Mouse (Mus musculus): ENCODE results near the gene Mmp2. TPM values are rescaled to one million over a fixed set of nuclear protein-coding genes. Genes with fewer than 3 reads are reported as not detected.

Gene Mmp2
- polyA plus RNA-seq, 1 experiment, result 2.8 TPM

GRCm38 (mm10) chr8:92846684-92847083, 19.6 kb downstream of the Mmp2 start:
- Histone ChIP-seq H3K27ac (ENCODE audit: insufficient read depth, low read length) (no peak overlapping the region), H3K4me3 (replicated peaks; ENCODE audit: insufficient read depth, low read depth, low read length) (no peak overlapping the region), H3K4me1 (ENCODE audit: control insufficient read depth, insufficient read depth, low read length) (no peaks in the 10 kb centered on the region), H3K27me3 (ENCODE audit: control insufficient read depth, insufficient read depth, low read length) (no peaks in the 10 kb centered on the region)
- TF ChIP-seq CTCF (IDR thresholded peaks at IDR 0.05; ENCODE audit: borderline replicate concordance, insufficient read depth, low read depth, low read length) (no peak), POLR2A (IDR thresholded peaks at IDR 0.05; ENCODE audit: borderline replicate concordance, insufficient read depth, low read length) (no peak)
- 18% methylated on average over 3 of the region's 3 CpGs for WGBS
- DNase-seq, result no peak

GRCm38 (mm10) chr8:92847299-92847698, 20.2 kb downstream of the Mmp2 start:
- Histone ChIP-seq H3K4me1 (ENCODE audit: control insufficient read depth, insufficient read depth, low read length) (no peaks in the 10 kb centered on the region), H3K27me3 (ENCODE audit: control insufficient read depth, insufficient read depth, low read length) (no peaks in the 10 kb centered on the region), H3K4me3 (replicated peaks; ENCODE audit: insufficient read depth, low read depth, low read length) (no peak overlapping the region), H3K27ac (ENCODE audit: insufficient read depth, low read length) (no peak overlapping the region)
- TF ChIP-seq POLR2A (IDR thresholded peaks at IDR 0.05; ENCODE audit: borderline replicate concordance, insufficient read depth, low read length) (no peak), CTCF (IDR thresholded peaks at IDR 0.05; ENCODE audit: borderline replicate concordance, insufficient read depth, low read depth, low read length) (no peak)
- WGBS, result 45% methylated on average over 9 of the region's 9 CpGs
- DNase-seq, result no peak

DNA sequence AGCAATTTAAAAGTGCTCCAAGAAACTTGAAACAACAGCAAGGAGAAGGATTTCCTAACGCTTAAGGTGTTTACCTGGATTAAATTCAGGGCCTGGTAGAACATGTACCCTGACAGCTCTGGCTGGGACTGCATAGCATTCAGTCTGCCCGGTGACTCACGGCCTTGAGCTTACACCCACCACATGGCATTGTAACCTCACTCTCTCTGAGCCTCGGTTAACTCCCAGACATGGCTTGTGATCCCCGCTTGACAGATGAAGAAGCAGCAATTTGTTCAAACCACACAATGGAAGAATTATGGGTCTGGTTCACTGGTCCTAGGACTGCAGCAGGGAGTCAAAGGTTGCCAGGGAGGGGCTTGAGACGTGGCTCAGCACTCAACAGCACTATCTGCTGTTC, 22.2 kb downstream of the Mmp2 start:
- Histone ChIP-seq H3K27me3 (ENCODE audit: control insufficient read depth, insufficient read depth, low read length) (no peaks in the 10 kb centered on the region), H3K27ac (ENCODE audit: insufficient read depth, low read length) (no peak overlapping the region), H3K4me3 (replicated peaks; ENCODE audit: insufficient read depth, low read depth, low read length) (no peak overlapping the region), H3K4me1 (ENCODE audit: control insufficient read depth, insufficient read depth, low read length) (no peaks in the 10 kb centered on the region; the same call in 1 of the 2 replicates)
- no peak for DNase-seq
- WGBS, result 76% methylated on average over 6 of the region's 6 CpGs
- TF ChIP-seq CTCF (IDR thresholded peaks at IDR 0.05; ENCODE audit: borderline replicate concordance, insufficient read depth, low read depth, low read length), result no peak
- TF ChIP-seq POLR2A (IDR thresholded peaks at IDR 0.05; ENCODE audit: borderline replicate concordance, insufficient read depth, low read length), result no peak

DNA sequence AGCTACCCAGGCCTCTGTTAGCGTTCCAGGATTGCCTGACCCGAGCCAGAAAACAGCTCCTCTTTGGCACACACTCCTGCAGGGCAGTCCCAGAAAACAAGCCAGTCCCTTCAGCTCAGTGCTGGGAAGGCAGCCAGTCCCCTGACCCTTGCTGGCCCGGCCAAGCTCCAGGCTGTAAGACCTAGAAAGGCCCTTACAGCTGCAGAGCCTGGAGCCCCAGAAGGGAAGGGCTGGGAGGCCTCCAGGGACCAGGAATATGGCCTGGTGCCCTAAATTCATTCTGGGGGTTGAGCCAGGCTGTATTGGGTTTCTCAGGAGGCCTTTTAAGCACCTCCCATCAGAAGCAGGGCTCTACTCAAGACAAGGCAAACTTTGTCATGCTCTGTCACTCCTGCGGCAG, 23.1 kb downstream of the Mmp2 start:
- peak; percentile 46 to 71 for DNase-seq
- Histone ChIP-seq H3K4me1 (ENCODE audit: control insufficient read depth, insufficient read depth, low read length) (no peaks in the 10 kb centered on the region; the same call in 1 of the 2 replicates), H3K4me3 (replicated peaks; ENCODE audit: insufficient read depth, low read depth, low read length) (no peak overlapping the region), H3K27ac (ENCODE audit: insufficient read depth, low read length) (no peak overlapping the region; the same call in 1 of the 2 replicates), H3K27me3 (ENCODE audit: control insufficient read depth, insufficient read depth, low read length) (no peaks in the 10 kb centered on the region; the same call in 1 of the 2 replicates)
- TF ChIP-seq CTCF (IDR thresholded peaks at IDR 0.05; ENCODE audit: borderline replicate concordance, insufficient read depth, low read depth, low read length) (no peak), POLR2A (IDR thresholded peaks at IDR 0.05; ENCODE audit: borderline replicate concordance, insufficient read depth, low read length) (no peak)
- WGBS, result 19% methylated on average over 4 of the region's 4 CpGs

- Histone ChIP-seq H3K4me3 (replicated peaks; ENCODE audit: insufficient read depth, low read depth, low read length) (no peak overlapping the region), H3K27ac (ENCODE audit: insufficient read depth, low read length) (no peak overlapping the region), H3K4me1 (ENCODE audit: control insufficient read depth, insufficient read depth, low read length) (no peaks in the 10 kb centered on the region; the same call in 1 of the 2 replicates), H3K27me3 (ENCODE audit: control insufficient read depth, insufficient read depth, low read length) (no peaks in the 10 kb centered on the region; the same call in 1 of the 2 replicates)
- no peak for TF ChIP-seq CTCF (IDR thresholded peaks at IDR 0.05; ENCODE audit: borderline replicate concordance, insufficient read depth, low read depth, low read length)
- TF ChIP-seq POLR2A (IDR thresholded peaks at IDR 0.05; ENCODE audit: borderline replicate concordance, insufficient read depth, low read length), result no peak
- DNase-seq, result no peak
- 98% methylated on average over 3 of the region's 3 CpGs for WGBS
Measured at GRCm38 (mm10) chr8:92851381-92851780, 24.3 kb downstream of the Mmp2 start.

GRCm38 (mm10) chr8:92853188-92853983, 26.3 kb downstream of the Mmp2 start:
- H3K27ac ChIP-seq (ENCODE audit: insufficient read depth, low read length), result no peak overlapping the region
- no peak for DNase-seq
- WGBS, result 56% methylated on average over 18 of the region's 18 CpGs
- TF ChIP-seq POLR2A (IDR thresholded peaks at IDR 0.05; ENCODE audit: borderline replicate concordance, insufficient read depth, low read length) (no peak), CTCF (IDR thresholded peaks at IDR 0.05; ENCODE audit: borderline replicate concordance, insufficient read depth, low read depth, low read length) (no peak)
- H3K4me1 ChIP-seq (ENCODE audit: control insufficient read depth, insufficient read depth, low read length), result no peaks in the 10 kb centered on the region; the same call in 1 of the 2 replicates
- H3K27me3 ChIP-seq (ENCODE audit: control insufficient read depth, insufficient read depth, low read length), result no peaks in the 10 kb centered on the region; the same call in 1 of the 2 replicates
- no peak overlapping the region for H3K4me3 ChIP-seq (replicated peaks; ENCODE audit: insufficient read depth, low read depth, low read length)

- Histone ChIP-seq H3K4me3 (replicated peaks; ENCODE audit: insufficient read depth, low read depth, low read length) (no peak overlapping the region), H3K27me3 (ENCODE audit: control insufficient read depth, insufficient read depth, low read length) (no peaks in the 10 kb centered on the region; the same call in 1 of the 2 replicates), H3K4me1 (ENCODE audit: control insufficient read depth, insufficient read depth, low read length) (no peaks in the 10 kb centered on the region; the same call in 1 of the 2 replicates), H3K27ac (ENCODE audit: insufficient read depth, low read length) (no peak overlapping the region)
- WGBS, result 78% methylated on average over 3 of the region's 3 CpGs
- TF ChIP-seq POLR2A (IDR thresholded peaks at IDR 0.05; ENCODE audit: borderline replicate concordance, insufficient read depth, low read length), result no peak
- TF ChIP-seq CTCF (IDR thresholded peaks at IDR 0.05; ENCODE audit: borderline replicate concordance, insufficient read depth, low read depth, low read length), result no peak
- DNase-seq, result no peak
Measured at GRCm38 (mm10) chr8:92854673-92855072, 27.6 kb downstream of the Mmp2 start.

Data from cerebellum, adult 2 months (tissue).